Mouse (Mus musculus) CH12.LX (cell line): ENCODE data around the gene Syt9. TPM values are rescaled to one million over a fixed set of nuclear protein-coding genes. Genes with fewer than 3 reads are reported as not detected.

ENCODE experiments used
- DNase-seq: peaks from one replicate; pipeline ENCODE4 v3.0.0-alpha.2; 2013; ENCODE audit errors: extremely low read depth
- H3K27ac ChIP-seq: 2 replicates; pipeline ENCODE4 v1.5.1; 2012; ENCODE audit warnings: low read depth, mild to moderate bottlenecking, control low read depth, moderate library complexity; ENCODE audit not compliant: insufficient read depth
- H3K27me3 ChIP-seq: replicated peaks from 2 replicates; pipeline ENCODE3; 2012; ENCODE audit warnings: inconsistent platforms
- H3K36me3 ChIP-seq, 2 experiments: replicated peaks in 1 of 2; 2 replicates each; pipeline versions ENCODE3 to v1.6.1; 2012; ENCODE audit warnings: inconsistent platforms in 1 of 2, low read length in 1 of 2, mild to moderate bottlenecking in 1 of 2, mixed read lengths in 1 of 2, moderate library complexity in 1 of 2; ENCODE audit not compliant: control insufficient read depth in 1 of 2, insufficient read depth in 1 of 2
- H3K4me1 ChIP-seq, 2 experiments: 2 replicates each; pipeline ENCODE4 v1.6.1; 2012; ENCODE audit warnings: inconsistent platforms in 1 of 2, moderate library complexity in 1 of 2; ENCODE audit not compliant: insufficient read depth in 2 of 2, control insufficient read depth in 1 of 2
- H3K4me2 ChIP-seq: 2 replicates; pipeline ENCODE4 v1.6.1; 2012; ENCODE audit warnings: low read depth, mild to moderate bottlenecking, control low read depth; ENCODE audit not compliant: poor library complexity, insufficient read depth, severe bottlenecking
- H3K4me3 ChIP-seq, 3 experiments: fragments of 150-350 bp in 1 of 3; sonication (generic) in 1 of 3; replicated peaks in 1 of 3; 2 replicates each; pipeline versions ENCODE3 to v1.5.1; 2011 to 2012; ENCODE audit warnings: low read depth in 2 of 3, low read length in 2 of 3, mild to moderate bottlenecking in 2 of 3, moderate library complexity in 2 of 3, control low read depth in 1 of 3, improper control_type of control experiment in 1 of 3, inconsistent platforms in 1 of 3, mixed read lengths in 1 of 3; ENCODE audit not compliant: poor library complexity in 1 of 3
- H3K79me2 ChIP-seq: replicated peaks from 2 replicates; pipeline ENCODE4 v1.6.1; 2012; ENCODE audit warnings: mild to moderate bottlenecking, moderate library complexity; ENCODE audit not compliant: control insufficient read depth, poor library complexity, insufficient read depth, severe bottlenecking; ENCODE audit errors: extremely low read depth
- H3K9ac ChIP-seq: 2 replicates; pipeline ENCODE4 v1.6.1; 2012; ENCODE audit warnings: low read depth, mild to moderate bottlenecking, control low read depth, moderate library complexity; ENCODE audit not compliant: insufficient read depth
- H3K9me3 ChIP-seq: replicated peaks from 2 replicates; pipeline ENCODE3; 2012; ENCODE audit warnings: low read length, inconsistent platforms, mixed read lengths
- BHLHE40 ChIP-seq: IDR thresholded peaks from 2 replicates; pipeline ENCODE4 v1.6.1; 2011; ENCODE audit warnings: mild to moderate bottlenecking, low read depth, low read length, improper control_type of control experiment
- CHD1 ChIP-seq: IDR thresholded peaks from 2 replicates; pipeline ENCODE4 v1.6.1; 2012; ENCODE audit warnings: low read depth, low read length, improper control_type of control experiment, inconsistent platforms
- CTCF ChIP-seq, 2 experiments: IDR thresholded peaks in 1 of 2; conservative IDR thresholded peaks in 1 of 2; 2 replicates each; pipeline ENCODE4 v1.5.1; 2011 to 2012; ENCODE audit warnings: low read depth in 2 of 2, low read length in 2 of 2, improper control_type of control experiment in 1 of 2, inconsistent platforms in 1 of 2, mild to moderate bottlenecking in 1 of 2, moderate library complexity in 1 of 2
- E2F4 ChIP-seq: IDR thresholded peaks from 2 replicates; pipeline ENCODE4 v1.6.1; 2011; ENCODE audit warnings: low read depth, low read length, improper control_type of control experiment; ENCODE audit not compliant: insufficient replicate concordance
- ELF1 ChIP-seq: IDR thresholded peaks from 2 replicates; pipeline ENCODE4 v1.6.1; 2014; ENCODE audit warnings: low read depth, mild to moderate bottlenecking, inconsistent platforms, low read length, improper control_type of control experiment
- EP300 ChIP-seq: IDR thresholded peaks from 2 replicates; pipeline ENCODE4 v1.6.1; 2011; ENCODE audit warnings: low read length, improper control_type of control experiment
- GABPA ChIP-seq: IDR thresholded peaks from 2 replicates; pipeline ENCODE4 v1.6.1; 2012; ENCODE audit warnings: low read depth, low read length, improper control_type of control experiment, inconsistent platforms; ENCODE audit not compliant: insufficient replicate concordance
- HCFC1 ChIP-seq: IDR thresholded peaks from 2 replicates; pipeline ENCODE4 v1.6.1; 2012; ENCODE audit warnings: low read depth, mild to moderate bottlenecking, inconsistent platforms, low read length, improper control_type of control experiment
- IRF4 ChIP-seq: IDR thresholded peaks from 2 replicates; pipeline ENCODE4 v1.6.1; 2014; ENCODE audit warnings: low read depth, mild to moderate bottlenecking, inconsistent platforms, low read length, improper control_type of control experiment
- MAFK ChIP-seq: IDR thresholded peaks from 2 replicates; pipeline ENCODE4 v1.6.1; 2011; ENCODE audit warnings: low read length, improper control_type of control experiment; ENCODE audit not compliant: insufficient replicate concordance
- MAX ChIP-seq: IDR thresholded peaks from 2 replicates; pipeline ENCODE4 v1.6.1; 2011; ENCODE audit warnings: low read length, improper control_type of control experiment
- MXI1 ChIP-seq: IDR thresholded peaks from 2 replicates; pipeline ENCODE4 v1.6.1; 2011; ENCODE audit warnings: mild to moderate bottlenecking, low read depth, low read length, improper control_type of control experiment
- NRF1 ChIP-seq: IDR thresholded peaks from 2 replicates; pipeline ENCODE4 v1.6.1; 2014; ENCODE audit warnings: low read depth, mild to moderate bottlenecking, inconsistent platforms, low read length, improper control_type of control experiment, moderate library complexity
- POLR2A ChIP-seq: IDR thresholded peaks from 2 replicates; pipeline ENCODE4 v1.6.1; 2011; ENCODE audit warnings: low read depth, mild to moderate bottlenecking, improper control_type of control experiment, low read length
- POLR2AphosphoS2 ChIP-seq: IDR thresholded peaks from 2 replicates; pipeline ENCODE4 v1.6.1; 2011; ENCODE audit warnings: low read depth, low read length, improper control_type of control experiment
- SIN3A ChIP-seq: IDR thresholded peaks from 2 replicates; pipeline ENCODE4 v1.6.1; 2012; ENCODE audit warnings: low read length, improper control_type of control experiment, inconsistent platforms
- SMC3 ChIP-seq: IDR thresholded peaks from 2 replicates; pipeline ENCODE4 v1.6.1; 2011; ENCODE audit warnings: low read depth, low read length, improper control_type of control experiment
- TBP ChIP-seq: conservative IDR thresholded peaks from 2 replicates; pipeline ENCODE4 v1.6.1; 2011; ENCODE audit warnings: low read depth, low read length, improper control_type of control experiment
- TCF12 ChIP-seq: IDR thresholded peaks from 2 replicates; pipeline ENCODE4 v1.6.1; 2014; ENCODE audit warnings: low read depth, mild to moderate bottlenecking, inconsistent platforms, low read length, improper control_type of control experiment
- USF2 ChIP-seq: conservative IDR thresholded peaks from 2 replicates; pipeline ENCODE4 v1.6.1; 2011; ENCODE audit warnings: low read depth, low read length, improper control_type of control experiment
- ZNF384 ChIP-seq: IDR thresholded peaks from 2 replicates; pipeline ENCODE4 v1.6.1; 2012; ENCODE audit warnings: low read depth, low read length, improper control_type of control experiment, inconsistent platforms
- dilution Hi-C: fragments of 300-500 bp; cut with MboI; formaldehyde crosslinking; loops from 2 replicates; pipeline ENCODE4 v1.14.3; 2020; ENCODE audit warnings: low sequenced_read_pairs; ENCODE audit not compliant: extremely low pct_unique_long_range_greater_than_20kb, extremely low pct_ligation_motif_present
- in situ Hi-C: fragments of 300-500 bp; cut with MboI; formaldehyde crosslinking; loops from 3 replicates; pipeline ENCODE4 v1.14.3; 2019; ENCODE audit warnings: low sequenced_read_pairs, low pct_ligation_motif_present, low pct_unique_long_range_greater_than_20kb, mixed read lengths
- polyA plus RNA-seq: library from polyadenylated mRNA; unstranded; fragments of >175 nt; gene quantifications from 2 replicates; pipeline ENCODE4 v1.2.1, GENCODE M21; 2012; ENCODE audit warnings: low read depth; ENCODE audit not compliant: insufficient read length
- total RNA-seq, 2 experiments: library from RNA; depleted of rRNA; stranded (reverse); fragments of 300-350 nt in 1 of 2; fragments of >200 nt in 1 of 2; gene quantifications; 2 replicates each; pipeline ENCODE4 v1.2.3; 2012 to 2014

Syt9 gene
- total and polyA plus RNA-seq, 3 experiments = not detected

DNA sequence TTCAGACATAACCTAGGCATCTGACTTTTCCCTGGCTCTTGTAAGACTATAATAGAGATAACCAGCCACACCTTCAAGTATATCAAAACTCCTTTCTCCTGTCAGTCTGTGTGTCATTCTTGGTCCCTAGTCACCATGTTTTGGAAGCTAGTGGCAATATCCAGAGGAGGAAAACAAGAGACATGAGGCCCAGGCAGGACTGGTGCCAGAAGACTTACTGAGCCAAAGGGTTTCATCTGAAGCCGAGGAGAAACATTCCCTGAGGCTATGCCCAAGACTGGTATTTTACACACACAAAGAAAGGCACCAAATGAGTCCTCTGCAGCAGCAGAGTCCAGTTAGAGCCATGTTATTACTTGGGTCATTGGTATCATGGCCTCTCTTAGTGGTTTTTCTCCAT is 174.5 kb downstream of the Syt9 start:
- DNase-seq = no peak
- dilution Hi-C loops = no loop called here
- TF ChIP-seq IRF4 (no peak), ZNF384 (no peak), USF2 (no peak), ELF1 (no peak), MAFK (no peak), POLR2AphosphoS2 (no peak)
- TF ChIP-seq, all 38 proteins: peak for 0
- no peaks in the 10 kb centered on the region for H3K9me3 ChIP-seq
- peaks cover 14 to 33% of the 10 kb centered on the region in 2 experiments for H3K4me1 ChIP-seq
- no peak overlapping the region for H3K27ac ChIP-seq
- H3K4me2 ChIP-seq = no peak overlapping the region
- no peaks in the 10 kb centered on the region for H3K79me2 ChIP-seq
- no peak overlapping the region for H3K4me3 ChIP-seq
- H3K27me3 ChIP-seq = no peaks in the 10 kb centered on the region
- in situ Hi-C loops = no loop called here
- no peak overlapping the region for H3K9ac ChIP-seq
- H3K36me3 ChIP-seq = no peaks in the 10 kb centered on the region

DNA sequence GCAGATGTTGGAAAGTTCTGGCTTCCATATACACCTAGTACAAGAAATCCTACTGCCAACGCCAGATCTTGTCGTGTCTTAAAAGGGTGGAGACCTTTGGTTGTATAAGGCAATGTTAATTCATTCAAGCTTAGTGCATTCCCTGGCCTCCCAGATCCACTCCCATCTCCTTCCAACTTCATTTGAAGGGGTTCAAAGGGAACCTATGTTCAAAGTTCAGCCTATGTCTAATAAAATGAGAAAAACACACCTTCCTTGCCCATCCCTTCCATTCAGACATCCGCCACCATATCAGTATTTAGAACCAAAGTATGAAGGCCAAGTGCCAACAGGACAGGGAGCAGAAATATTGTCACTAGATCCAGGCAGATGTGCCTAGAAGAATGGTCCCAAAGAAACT is 177.3 kb downstream of the Syt9 start:
- H3K9ac ChIP-seq = no peak overlapping the region

DNA sequence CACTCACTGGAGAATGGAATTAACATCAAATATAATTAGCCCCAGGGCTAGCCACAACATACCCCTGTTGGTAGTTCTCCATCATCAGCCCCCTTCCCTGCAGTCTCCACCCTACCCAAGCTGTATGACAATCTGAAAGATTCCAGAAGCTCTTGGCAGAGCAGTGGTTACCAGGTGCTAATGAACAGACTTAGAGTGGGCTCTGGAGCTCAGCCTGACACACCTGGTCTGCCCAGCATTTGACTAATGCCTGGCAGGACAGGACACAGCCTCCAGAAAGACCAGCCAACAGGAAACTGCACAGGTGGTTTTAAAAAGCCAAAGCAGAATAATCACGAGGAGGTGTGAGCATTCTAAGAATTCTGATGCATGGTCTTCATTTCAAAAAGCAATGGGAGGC is 182.9 kb downstream of the Syt9 start:
- peaks cover 3 to 11% of the 10 kb centered on the region in 2 experiments; a peak in 3 of 4 replicates for H3K4me1 ChIP-seq
- TF ChIP-seq EP300 (no peak), TCF12 (no peak), CHD1 (no peak), IRF4 (no peak)
- in situ Hi-C loops = no loop called here
- no peaks in the 10 kb centered on the region for H3K36me3 ChIP-seq
- H3K4me3 ChIP-seq = no peak overlapping the region
- no peaks in the 10 kb centered on the region for H3K9me3 ChIP-seq
- H3K9ac ChIP-seq = no peak overlapping the region
- H3K4me2 ChIP-seq = no peak overlapping the region
- dilution Hi-C loops = no loop called here
- DNase-seq = no peak
- H3K27me3 ChIP-seq = no peaks in the 10 kb centered on the region
- no peaks in the 10 kb centered on the region for H3K79me2 ChIP-seq
- H3K27ac ChIP-seq = no peak overlapping the region

More for the DNA sequence above, 177.3 kb downstream of the Syt9 start:
- Histone ChIP-seq H3K9me3 (no peaks in the 10 kb centered on the region), H3K36me3 (no peaks in the 10 kb centered on the region), H3K27ac (no peak overlapping the region), H3K79me2 (no peaks in the 10 kb centered on the region), H3K27me3 (no peaks in the 10 kb centered on the region), H3K4me2 (no peak overlapping the region), H3K4me1 (peaks cover 6 to 22% of the 10 kb centered on the region in 2 experiments), H3K4me3 (no peak overlapping the region)
- no peak for TF ChIP-seq SIN3A
- TF ChIP-seq E2F4 = no peak
- no peak for TF ChIP-seq GABPA
- no peak for TF ChIP-seq USF2
- TF ChIP-seq SMC3 = no peak
- no peak for TF ChIP-seq MAFK
- no peak for TF ChIP-seq MAX
- TF ChIP-seq NRF1 = no peak
- TF ChIP-seq POLR2A = no peak
- no peak for TF ChIP-seq TBP
- TF ChIP-seq HCFC1 = no peak
- no peak for TF ChIP-seq BHLHE40
- TF ChIP-seq MXI1 = no peak
- no peak for TF ChIP-seq CTCF (conservative IDR thresholded peaks at IDR 0.05 in 1 of 2, IDR thresholded peaks at IDR 0.05 in 1 of 2; ENCODE audit: low read depth in 2 of 2, low read length in 2 of 2)
- no peak for TF ChIP-seq EP300
- in situ Hi-C loops (no loop called here), dilution Hi-C loops (no loop called here)
- DNase-seq = no peak
